Mouse (Mus musculus) left cerebral cortex, postnatal 14 days (tissue): ENCODE results near the gene Pld2. TPM values are rescaled to one million over a fixed set of nuclear protein-coding genes. Genes with fewer than 3 reads are reported as not detected.
"Not testable (repeated sequence)": the region's sequence is repeated elsewhere in the genome, so short reads cannot be mapped to it uniquely, and the experiment has no call there.

Experiments used
- DNase-seq, 2 experiments: peaks; one replicate each; pipeline ENCODE4 v3.0.0; 2021 to 2022; ENCODE audit warnings: low spot score in 2 of 2, mixed read lengths in 1 of 2
- intact Hi-C: fragments of 180-260 bp; cut with DNase I; formaldehyde crosslinking; loops from one replicate; pipeline ENCODE4 v1.15.1; 2025
- total RNA-seq, 2 experiments: library from RNA; stranded (reverse); gene quantifications; 2 replicates each; pipeline ENCODE4 v1.2.3; 2021

Gene Pld2
- total RNA-seq, 2 experiments from 2014 or later, result 14.8 to 17.4 TPM

- intact Hi-C loops, DNase-seq: not testable (repeated sequence)
Observed at GRCm38 (mm10) chr11:70523306-70523989, 16.4 kb upstream of the Pld2 start.

DNA sequence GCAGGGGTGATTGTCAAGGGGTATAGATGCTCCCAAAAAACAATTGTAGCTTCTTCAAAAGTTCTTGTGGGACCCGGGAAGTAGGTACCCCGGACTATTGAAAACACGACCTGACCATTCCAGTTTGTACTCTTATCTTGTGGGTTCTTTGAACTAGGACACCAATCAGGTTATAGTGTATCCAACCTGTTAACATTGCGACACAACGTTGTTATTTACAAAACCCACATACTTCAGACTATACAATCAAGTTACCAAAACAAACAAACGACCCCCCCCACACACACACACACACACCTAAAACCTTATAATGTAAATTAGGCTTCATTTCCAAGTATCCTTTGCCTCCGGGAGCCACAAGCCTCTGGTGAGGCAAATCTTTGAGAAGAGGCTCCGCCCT lies 15.1 kb upstream of the Pld2 start:
- no peak for DNase-seq
- intact Hi-C loops, result no loop called here

GRCm38 (mm10) chr11:70525184-70525678 lies 14.6 kb upstream of the Pld2 start, which contains the start of gene Psmb6:
Gene Psmb6, plus strand, starts transcription at chr11:70525367.
- intact Hi-C loops, result no loop called here
- peak; percentile 94 to 97 for DNase-seq

GRCm38 (mm10) chr11:70525726-70526125 lies 14.1 kb upstream of the Pld2 start:
- DNase-seq, result no peak
- intact Hi-C loops, result no loop called here

- intact Hi-C loops, result no loop called here
- no peak for DNase-seq
Observed at GRCm38 (mm10) chr11:70526211-70526610, 13.7 kb upstream of the Pld2 start.

DNA sequence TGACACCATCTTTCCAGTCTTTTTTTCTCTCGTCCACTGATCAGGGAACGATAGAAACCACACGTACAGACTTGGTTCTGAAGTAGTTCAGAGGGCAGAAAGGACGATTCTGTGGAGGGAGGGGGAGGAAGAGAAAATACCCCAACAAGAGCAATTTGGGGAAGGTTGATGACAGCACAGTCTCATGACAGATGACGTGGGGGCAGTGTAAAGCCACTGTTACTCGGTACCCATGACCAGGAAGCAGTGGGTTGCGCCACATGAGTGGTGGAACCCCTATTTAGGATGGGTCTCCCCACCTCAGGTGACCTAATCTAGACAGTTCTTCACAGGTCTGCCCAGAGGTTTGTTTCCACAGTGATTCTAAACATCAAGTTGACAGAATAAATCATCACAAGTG lies 11.3 kb upstream of the Pld2 start:
- intact Hi-C loops, result no loop called here
- DNase-seq, result no peak

GRCm38 (mm10) chr11:70531065-70531464 lies 8.8 kb upstream of the Pld2 start:
- DNase-seq, intact Hi-C loops: not testable (repeated sequence)

- intact Hi-C loops, result no loop called here
- DNase-seq, result no peak
Observed at GRCm38 (mm10) chr11:70532839-70533238, 7.0 kb upstream of the Pld2 start, which contains the start of gene Gm40193. Gene Gm40193, minus strand, starts transcription at chr11:70532939.

DNA sequence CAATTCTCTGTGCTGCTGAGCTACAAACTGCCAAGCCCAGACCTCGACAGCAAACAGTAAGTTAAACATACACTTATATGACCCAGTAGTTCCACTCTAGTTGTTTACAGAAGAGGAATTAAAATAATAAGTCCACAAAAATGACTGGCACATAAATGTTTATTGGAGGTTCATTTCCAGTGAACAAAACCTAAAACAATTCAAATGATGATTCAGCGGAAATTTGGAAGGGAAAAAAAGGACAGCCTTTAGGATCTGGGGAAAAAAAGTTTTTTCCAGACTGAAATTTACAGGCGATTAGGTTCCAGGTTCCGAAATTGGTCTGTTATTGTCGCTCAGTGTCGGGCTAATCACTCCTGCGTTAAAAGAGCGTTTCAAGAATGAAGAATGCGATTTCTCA lies 441 bp upstream of the Pld2 start:
- DNase-seq, result no peak
- intact Hi-C loops, result no loop called here

GRCm38 (mm10) chr11:70540928-70541327 lies 1.1 kb downstream of the Pld2 start:
- intact Hi-C loops, result loop anchor here (5.0 kb wide), 1 partner anchor 66 kb away; no protein-coding TSS in a partner anchor
- no peak for DNase-seq

- DNase-seq, result peak; percentile 21 to 31
- intact Hi-C loops, result loop anchor here (5.0 kb wide), 1 partner anchor 66 kb away; no protein-coding TSS in a partner anchor
Observed at GRCm38 (mm10) chr11:70541415-70541814, 1.6 kb downstream of the Pld2 start.

GRCm38 (mm10) chr11:70544496-70544895 lies 4.6 kb downstream of the Pld2 start:
- DNase-seq, result no peak
- intact Hi-C loops, result loop anchor here (5.0 kb wide), 1 partner anchor 63 kb away; no protein-coding TSS in a partner anchor

GRCm38 (mm10) chr11:70551526-70551925 lies 11.7 kb downstream of the Pld2 start:
- intact Hi-C loops, result no loop called here
- DNase-seq, result no peak

- DNase-seq, result no peak
- intact Hi-C loops, result no loop called here
Observed at GRCm38 (mm10) chr11:70553940-70554339, 14.1 kb downstream of the Pld2 start.

DNA sequence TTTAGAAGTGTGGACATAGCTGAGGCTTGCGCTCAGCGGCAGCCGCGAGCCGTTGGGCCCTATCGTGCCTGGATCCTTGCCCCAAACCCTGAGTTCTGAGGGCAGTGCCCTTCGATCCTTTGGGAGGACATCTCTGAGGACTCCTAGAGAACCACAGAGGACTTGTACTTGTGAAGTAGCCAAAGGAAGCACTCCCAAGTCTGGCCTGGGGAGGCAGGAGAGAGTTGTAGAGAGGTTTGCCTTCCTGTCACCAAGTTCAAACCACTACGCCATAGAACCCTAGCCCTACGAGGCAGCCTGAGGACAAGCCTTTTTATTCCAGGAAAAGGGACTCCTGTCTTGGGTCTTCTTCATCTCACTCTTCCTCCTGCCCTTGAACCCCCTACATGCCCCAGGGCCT lies 17.7 kb downstream of the Pld2 start:
- DNase-seq, result no peak
- intact Hi-C loops, result no loop called here

DNA sequence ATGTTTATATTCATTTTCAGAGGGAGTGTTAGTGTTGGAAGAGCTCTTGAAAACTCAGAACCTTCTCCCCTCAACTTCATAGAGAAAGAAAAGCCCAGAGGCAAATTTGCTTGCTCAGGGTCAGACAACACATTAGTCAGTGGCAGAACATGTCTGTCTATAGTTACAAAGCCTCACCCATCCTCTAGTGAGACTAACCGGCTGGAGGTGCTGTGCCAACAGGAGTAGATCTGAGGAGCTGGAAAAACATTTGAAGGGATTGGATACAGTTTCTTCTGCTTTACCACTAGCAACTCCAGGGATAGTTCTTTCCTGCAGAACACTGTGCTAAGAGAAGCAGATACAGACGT lies 22.0 kb downstream of the Pld2 start:
- no peak for DNase-seq
- intact Hi-C loops, result loop anchor here (5.0 kb wide), 1 partner anchor 45 kb away; no protein-coding TSS in a partner anchor

DNA sequence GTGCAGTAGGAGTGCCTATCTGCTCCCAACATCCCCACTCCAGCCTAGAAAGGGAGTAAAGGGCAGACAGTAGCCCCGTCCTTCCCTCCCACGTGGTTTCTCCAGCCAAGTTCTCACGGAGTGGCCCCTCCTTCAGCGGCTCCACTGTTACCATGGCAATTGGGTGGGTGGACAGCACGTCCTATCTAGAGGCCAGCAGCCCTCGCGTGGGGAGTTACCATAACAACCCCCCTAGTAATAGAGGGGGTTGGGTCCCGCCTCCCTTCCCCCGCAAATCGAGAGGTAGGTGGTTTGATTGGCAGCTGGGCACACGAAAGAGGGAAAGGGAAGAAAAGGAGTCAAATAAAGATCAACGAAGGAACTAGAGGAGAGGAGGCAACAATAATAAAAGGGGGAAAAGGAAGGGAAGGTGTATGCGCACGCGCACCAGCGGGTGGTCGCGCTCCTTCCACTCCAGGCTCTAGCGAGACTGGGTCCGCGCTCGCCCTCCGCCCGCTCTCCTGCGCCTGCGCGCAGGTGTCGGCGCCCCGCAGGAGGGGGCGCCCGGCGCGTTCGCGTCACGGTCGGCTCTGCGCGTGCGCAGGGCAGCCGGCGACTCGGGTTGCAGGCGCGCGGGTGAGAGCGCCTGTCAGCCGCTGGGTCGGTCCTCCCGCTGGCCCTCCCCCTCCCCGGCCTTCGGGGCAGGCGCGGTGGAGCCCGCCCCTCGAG lies 22.6 kb downstream of the Pld2 start, which contains the start of gene Mink1:
Gene Mink1 (plus strand): TSS at position 595 of the 708 bp plus-strand sequence.
- peak; percentile 90 to 95 for DNase-seq
- intact Hi-C loops, result loop anchor here (5.0 kb wide), 1 partner anchor 45 kb away; no protein-coding TSS in a partner anchor

GRCm38 (mm10) chr11:70562995-70563469 lies 23.2 kb downstream of the Pld2 start:
- intact Hi-C loops, result loop anchor here (5.0 kb wide), 1 partner anchor 44 kb away; no protein-coding TSS in a partner anchor

GRCm38 (mm10) chr11:70563470-70564275 lies 23.8 kb downstream of the Pld2 start:
- peak in 1 of 2 experiments; percentile 34 for DNase-seq
- intact Hi-C loops, result loop anchor here (5.0 kb wide), 1 partner anchor 44 kb away; no protein-coding TSS in a partner anchor

More at GRCm38 (mm10) chr11:70562995-70563469, 23.2 kb downstream of the Pld2 start:
- DNase-seq, result peak in 1 of 2 experiments; percentile 12
